Mouse (Mus musculus): ENCODE data around the gene Sh2b3.

- TF ChIP-seq CTCF (IDR thresholded peaks at IDR 0.05; ENCODE audit: low read depth, low read length) (no peak), GATA1 (IDR thresholded peaks at IDR 0.05; ENCODE audit: borderline replicate concordance, low read length) (no peak), TAL1 (conservative IDR thresholded peaks at IDR 0.05; ENCODE audit: low read depth, low read length) (no peak), POLR2AphosphoS5 (IDR thresholded peaks at IDR 0.05; ENCODE audit: insufficient replicate concordance, low read depth, low read length) (no peak)
These were observed at the start of gene Sh2b3 for GRCm38 (mm10) chr5:121837441-121838340.
